8 mouse cellular contexts compared by ENCODE assay signal in the genomic region with DNA sequence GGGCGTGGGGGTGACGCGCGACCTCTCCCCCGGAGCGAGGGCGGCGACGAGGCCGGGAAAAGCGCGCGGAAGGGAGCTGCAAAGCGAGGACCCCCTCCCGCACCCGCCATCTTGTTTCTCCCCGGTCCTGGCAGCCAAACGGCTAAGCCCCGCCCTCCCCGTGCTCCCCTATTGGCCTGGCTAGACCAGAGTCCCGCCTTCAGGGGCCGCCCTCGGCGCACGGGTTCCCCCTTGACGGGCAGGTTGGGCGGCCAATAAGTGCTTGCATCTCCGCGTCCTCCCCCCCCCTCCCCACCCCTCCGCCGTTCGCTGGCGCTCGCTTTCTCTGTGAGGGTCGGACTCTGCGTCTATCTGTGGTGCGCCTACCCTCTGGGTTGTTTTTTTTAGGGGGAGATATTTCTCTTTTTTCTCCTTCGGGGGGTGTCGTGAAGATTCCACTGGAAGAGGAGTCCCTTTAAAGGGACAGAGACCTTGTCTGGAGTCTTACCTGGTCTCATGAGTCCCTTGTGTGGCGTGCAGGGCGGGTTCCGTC. TPM values are rescaled to one million over a fixed set of nuclear protein-coding genes. Genes with fewer than 3 reads are reported as not detected.
A peak's percentile ranks its signal among the peaks of the same experiment; 100 is the strongest.
DNase-seq lines count a peak whose midpoint lies in the region; ATAC-seq and TF ChIP-seq lines count a peak whose summit lies in the region.

No protein-coding gene starts in this region.

- peak overlapping the region; percentile 99 for H3K9ac ChIP-seq in embryonic facial prominence, embryonic 15.5 days
- H3K9ac ChIP-seq in limb, embryonic 14.5 days (ENCODE audit: low read depth, low read length, severe bottlenecking) = peak overlapping the region; percentile 100
- peak overlapping the region; percentile 92 for H3K9ac ChIP-seq in midbrain, embryonic 16.5 days (ENCODE audit: low read depth, low read length)

- H3K27ac ChIP-seq in bone marrow macrophage, adult 2 months (ENCODE audit: insufficient read depth, low read depth, low read length) = no peak overlapping the region
- H3K27ac ChIP-seq in embryonic facial prominence, embryonic 15.5 days (replicated peaks) = peak overlapping the region; percentile 98
- peak overlapping the region; percentile 99 for H3K27ac ChIP-seq in limb, embryonic 14.5 days (replicated peaks; ENCODE audit: low read depth, low read length)
- peak overlapping the region; percentile 97 for H3K27ac ChIP-seq in midbrain, embryonic 16.5 days (ENCODE audit: low read length)
- H3K27ac ChIP-seq in spleen, adult 2 months (ENCODE audit: insufficient read depth, low read length) = peak overlapping the region; percentile 83

- no peaks in the 10 kb centered on the region for H3K27me3 ChIP-seq in embryonic facial prominence, embryonic 15.5 days
- no peaks in the 10 kb centered on the region for H3K27me3 ChIP-seq in limb, embryonic 14.5 days (ENCODE audit: control insufficient read depth, insufficient read depth, low read length)
- no peaks in the 10 kb centered on the region for H3K27me3 ChIP-seq in midbrain, embryonic 16.5 days (ENCODE audit: control insufficient read depth, insufficient read depth, low read depth, low read length)
- no peaks in the 10 kb centered on the region for H3K27me3 ChIP-seq in spleen, adult 2 months (ENCODE audit: control insufficient read depth, insufficient read depth, low read length)

- peaks cover 9% of the 10 kb centered on the region; the same call in 1 of the 2 replicates for H3K4me1 ChIP-seq in bone marrow macrophage, adult 2 months (ENCODE audit: control insufficient read depth, insufficient read depth, low read length)
- H3K4me1 ChIP-seq in embryonic facial prominence, embryonic 15.5 days = peaks cover 23% of the 10 kb centered on the region
- H3K4me1 ChIP-seq in limb, embryonic 14.5 days (ENCODE audit: control insufficient read depth, insufficient read depth, low read length) = peaks cover 10% of the 10 kb centered on the region; the same call in 1 of the 2 replicates
- H3K4me1 ChIP-seq in midbrain, embryonic 16.5 days (ENCODE audit: control insufficient read depth, insufficient read depth, low read length) = peaks cover 28% of the 10 kb centered on the region
- peaks cover 6% of the 10 kb centered on the region for H3K4me1 ChIP-seq in spleen, adult 2 months (ENCODE audit: control insufficient read depth, insufficient read depth, insufficient read length)

- peak; percentile 99 for DNase-seq in B cell, adult 2 months
- DNase-seq in heart, adult 9 months (ENCODE audit: low spot score in 2 of 2) = peak; percentile 98 to 99
- peak; percentile 98 for DNase-seq in kidney, adult 9 months
- peak; percentile 99 for DNase-seq in limb, embryonic 14.5 days (ENCODE audit: low spot score)
- peak; percentile 96 to 99 for DNase-seq in spleen, adult 2 months (ENCODE audit: low read depth in 1 of 2, low spot score in 2 of 2)

- peak overlapping the region; percentile 92 for H3K4me2 ChIP-seq in embryonic facial prominence, embryonic 15.5 days (replicated peaks)
- peak overlapping the region; percentile 97 for H3K4me2 ChIP-seq in limb, embryonic 14.5 days (replicated peaks; ENCODE audit: low read depth, low read length, severe bottlenecking)
- H3K4me2 ChIP-seq in midbrain, embryonic 16.5 days (ENCODE audit: low read length) = peak overlapping the region; percentile 98

- peaks cover 12% of the 10 kb centered on the region for H3K36me3 ChIP-seq in embryonic facial prominence, embryonic 15.5 days
- H3K36me3 ChIP-seq in limb, embryonic 14.5 days (ENCODE audit: control insufficient read depth, insufficient read depth, low read length) = peaks cover 17% of the 10 kb centered on the region
- H3K36me3 ChIP-seq in midbrain, embryonic 16.5 days (ENCODE audit: control insufficient read depth, insufficient read depth, low read length) = peaks cover 7% of the 10 kb centered on the region
- peaks cover 4% of the 10 kb centered on the region for H3K36me3 ChIP-seq in spleen, adult 2 months (ENCODE audit: control insufficient read depth, insufficient read depth, low read length)

- TF ChIP-seq CTCF in bone marrow macrophage, adult 2 months (IDR thresholded peaks at IDR 0.05; ENCODE audit: low read depth, low read length) = no peak
- no peak for TF ChIP-seq CTCF in spleen, adult 2 months (IDR thresholded peaks at IDR 0.05; ENCODE audit: extremely low read depth, insufficient read depth, insufficient read length, insufficient replicate concordance)

- 0% methylated on average over 32 of the region's 42 CpGs for WGBS in embryonic facial prominence, embryonic 15.5 days
- 0% methylated on average over 21 of the region's 42 CpGs for WGBS in limb, embryonic 14.5 days
- WGBS in midbrain, embryonic 16.5 days = 0% methylated on average over 25 of the region's 42 CpGs
- WGBS in spleen, adult 2 months = 1% methylated on average over 41 of the region's 42 CpGs

- H3K9me3 ChIP-seq in embryonic facial prominence, embryonic 15.5 days (replicated peaks) = no peaks in the 10 kb centered on the region
- no peaks in the 10 kb centered on the region for H3K9me3 ChIP-seq in limb, embryonic 14.5 days (ENCODE audit: control insufficient read depth, low read length)
- H3K9me3 ChIP-seq in midbrain, embryonic 16.5 days (replicated peaks; ENCODE audit: control insufficient read depth, low read length, poor library complexity, severe bottlenecking) = no peaks in the 10 kb centered on the region

- ATAC-seq in embryonic facial prominence, embryonic 15.5 days (ENCODE audit: insufficient number of reproducible peaks, low FRiP score, low TSS enrichment, low read depth) = peak; percentile 99
- peak; percentile 97 for ATAC-seq in limb, embryonic 14.5 days (ENCODE audit: low FRiP score, low read depth)
- peak; percentile 99 for ATAC-seq in midbrain, embryonic 16.5 days

- TF ChIP-seq POLR2A in bone marrow macrophage, adult 2 months (IDR thresholded peaks at IDR 0.05; ENCODE audit: borderline replicate concordance, low read depth, low read length) = 0 out of 2 replicates have a peak, but pooled peaks have one; percentile 38
- TF ChIP-seq POLR2A in limb, embryonic 14.5 days (IDR thresholded peaks at IDR 0.05; ENCODE audit: borderline replicate concordance, extremely low read depth, insufficient read depth, insufficient read length) = peak; percentile 85; the same call in 1 of the 2 replicates
- peak; percentile 90 for TF ChIP-seq POLR2A in spleen, adult 2 months (IDR thresholded peaks at IDR 0.05; ENCODE audit: low read depth, low read length)

- peak overlapping the region; percentile 80 for H3K4me3 ChIP-seq in bone marrow macrophage, adult 2 months (ENCODE audit: insufficient read depth, low read length)
- peak overlapping the region; percentile 80 for H3K4me3 ChIP-seq in embryonic facial prominence, embryonic 15.5 days (replicated peaks)
- H3K4me3 ChIP-seq in limb, embryonic 14.5 days (replicated peaks; ENCODE audit: low read length) = peak overlapping the region; percentile 76
- peak overlapping the region; percentile 60 for H3K4me3 ChIP-seq in midbrain, embryonic 16.5 days (ENCODE audit: low read depth, low read length)
- peak overlapping the region; percentile 63 for H3K4me3 ChIP-seq in spleen, adult 2 months (ENCODE audit: extremely low read depth, insufficient read depth, insufficient read length)

RNA-seq across cellular contexts. Expression of a gene that starts 0.7 kb away (rescaled TPM):
- polyA plus RNA-seq in bone marrow macrophage, adult 2 months (2012; ENCODE audit: insufficient read depth, insufficient read length, missing spikeins) = 29.1 and 34.3 TPM in 2 replicates
- polyA plus RNA-seq in embryonic facial prominence, embryonic 15.5 days (2015; fragmentation: Nextera tagmentation; extraction: Ambion mirVana) = 11.2 and 13.4 TPM in 2 replicates
- polyA plus RNA-seq in limb, embryonic 14.5 days (2012; rRNA removed) = 70.0 and 77.8 TPM in 2 replicates
- 11.0 and 12.9 TPM in 2 replicates for polyA plus RNA-seq in limb, embryonic 14.5 days (2014; fragmentation: Nextera tagmentation; extraction: Ambion mirVana)
- 5.3 and 8.5 TPM in 2 replicates for polyA plus RNA-seq in midbrain, embryonic 16.5 days (2015; fragmentation: Nextera tagmentation; extraction: Ambion mirVana)
- polyA plus RNA-seq in spleen, adult 2 months (2012; rRNA removed) = 42.9 and 43.2 TPM in 2 replicates

RNA-seq across cellular contexts. Expression of a gene that starts 32.4 kb away (rescaled TPM):
- 0.27 TPM in 1 of 2 replicates, not detected in the other for polyA plus RNA-seq in bone marrow macrophage, adult 2 months (2012; ENCODE audit: insufficient read depth, insufficient read length, missing spikeins)
- 107 and 118 TPM in 2 replicates for polyA plus RNA-seq in embryonic facial prominence, embryonic 15.5 days (2015; fragmentation: Nextera tagmentation; extraction: Ambion mirVana)
- polyA plus RNA-seq in limb, embryonic 14.5 days (2012; rRNA removed) = 38.3 and 39.4 TPM in 2 replicates
- polyA plus RNA-seq in limb, embryonic 14.5 days (2014; fragmentation: Nextera tagmentation; extraction: Ambion mirVana) = 47.4 and 55.6 TPM in 2 replicates
- 0.82 and 0.85 TPM in 2 replicates for polyA plus RNA-seq in midbrain, embryonic 16.5 days (2015; fragmentation: Nextera tagmentation; extraction: Ambion mirVana)
- polyA plus RNA-seq in spleen, adult 2 months (2012; rRNA removed) = 1.1 and 2.6 TPM in 2 replicates

RNA-seq across cellular contexts. Expression of a gene that starts 56.7 kb away (rescaled TPM):
- 0.44 and 0.83 TPM in 2 replicates for polyA plus RNA-seq in bone marrow macrophage, adult 2 months (2012; ENCODE audit: insufficient read depth, insufficient read length, missing spikeins)
- 6.7 and 7.9 TPM in 2 replicates for polyA plus RNA-seq in embryonic facial prominence, embryonic 15.5 days (2015; fragmentation: Nextera tagmentation; extraction: Ambion mirVana)
- 2.3 and 2.7 TPM in 2 replicates for polyA plus RNA-seq in limb, embryonic 14.5 days (2012; rRNA removed)
- polyA plus RNA-seq in limb, embryonic 14.5 days (2014; fragmentation: Nextera tagmentation; extraction: Ambion mirVana) = 4.5 and 5.0 TPM in 2 replicates
- polyA plus RNA-seq in midbrain, embryonic 16.5 days (2015; fragmentation: Nextera tagmentation; extraction: Ambion mirVana) = 0.06 TPM in 1 of 2 replicates, not detected in the other
- polyA plus RNA-seq in spleen, adult 2 months (2012; rRNA removed) = 0.02 TPM in 1 of 2 replicates, not detected in the other

Comparison
In these comparisons a context has a peak if more than half of its experiments do, and no peak if none do; other contexts are left out.
1. POLR2A ChIP-seq: peak in every context shown above with its lines; median percentile 90 in spleen, adult 2 months; 85 in limb, embryonic 14.5 days; 38 in bone marrow macrophage, adult 2 months.
2. RNA of a gene that starts 32.4 kb away (polyA plus RNA-seq): 107 to 118 TPM in embryonic facial prominence, embryonic 15.5 days and 38.3 to 55.6 TPM in limb, embryonic 14.5 days; 1.1 to 2.6 TPM in spleen, adult 2 months, 0.82 to 0.85 TPM in midbrain, embryonic 16.5 days and 0.27 TPM in bone marrow macrophage, adult 2 months; every median in the first group is over 10 times any median in the second.
3. Peak in every context shown above with its lines, with median percentiles within 50 percentile points of each other: DNase-seq, H3K4me3 ChIP-seq, ATAC-seq, H3K4me2 ChIP-seq and H3K9ac ChIP-seq.